Mouse (Mus musculus) G1E (cell line): ENCODE measurements at regions not wholly inside any gene's neighbourhood (a gene's known extent, or its start where the extent isn't known, plus 50 kb on each side); places are given as distances from the start of the nearest gene placed in this dataset.

Experiments
- CTCF ChIP-seq: IDR thresholded peaks from 2 replicates; pipeline ENCODE4 v1.5.1; 2012; ENCODE audit warnings: low read depth, low read length, inconsistent platforms, mixed read lengths
- GATA1 ChIP-seq: IDR thresholded peaks from 2 replicates; pipeline ENCODE4 v1.6.1; 2012; ENCODE audit warnings: borderline replicate concordance, low read length, inconsistent platforms, mixed read lengths
- GATA2 ChIP-seq: IDR thresholded peaks from 2 replicates; pipeline ENCODE4 v1.6.1; 2012; ENCODE audit warnings: low read depth, low read length, inconsistent platforms, borderline replicate concordance
- POLR2AphosphoS5 ChIP-seq: IDR thresholded peaks from 2 replicates; pipeline ENCODE4 v1.6.1; 2012; ENCODE audit warnings: low read depth, low read length, inconsistent platforms; ENCODE audit not compliant: insufficient replicate concordance
- TAL1 ChIP-seq: conservative IDR thresholded peaks from 2 replicates; pipeline ENCODE4 v1.6.1; 2012; ENCODE audit warnings: low read depth, low read length, inconsistent platforms, mixed read lengths

DNA sequence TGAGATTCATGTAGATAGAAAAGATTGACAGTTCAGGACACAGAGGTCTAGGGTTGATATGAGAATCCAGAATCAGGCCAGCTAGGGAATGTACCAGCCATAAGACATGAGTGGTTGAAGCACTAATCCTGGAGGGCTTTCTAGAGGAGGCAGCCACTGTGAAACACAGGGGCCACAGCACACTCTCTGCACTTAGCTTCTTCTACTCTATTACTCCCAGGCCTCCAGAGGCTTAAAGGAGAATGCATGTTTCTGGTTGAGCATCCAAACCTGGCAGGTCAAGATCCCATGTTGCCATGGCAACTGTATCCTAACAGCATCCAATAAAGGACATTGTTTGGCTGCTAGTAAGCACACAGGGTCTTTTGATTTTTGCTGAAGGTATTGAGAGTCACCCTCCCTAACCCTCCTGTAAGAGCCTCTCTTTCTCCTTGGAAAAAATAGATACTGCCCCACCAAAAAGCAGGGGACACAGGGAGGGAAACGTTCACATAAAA lies 76.9 kb upstream of the Pcbd1 start:
- TF ChIP-seq CTCF (no peak), GATA1 (no peak), TAL1 (no peak), POLR2AphosphoS5 (no peak), GATA2 (no peak)
